Mouse (Mus musculus) brain, embryonic 14.5 days (tissue): Measurements from ENCODE around the gene Arhgap27. TPM values are rescaled to one million over a fixed set of nuclear protein-coding genes. Genes with fewer than 3 reads are reported as not detected.

Experiments
- DNase-seq: peaks from one replicate; pipeline ENCODE4 v3.0.0-alpha.2; 2011; ENCODE audit warnings: low read depth
- CTCF ChIP-seq: fragments of 200-500 bp; IDR thresholded peaks from 2 replicates; pipeline ENCODE4 v1.5.1; 2012; ENCODE audit warnings: inconsistent platforms, mild to moderate bottlenecking, moderate library complexity, borderline replicate concordance; ENCODE audit not compliant: insufficient read depth, insufficient read length; ENCODE audit errors: extremely low read depth
- POLR2A ChIP-seq: fragments of 200-500 bp; IDR thresholded peaks from 2 replicates; pipeline ENCODE4 v1.6.1; 2012; ENCODE audit warnings: mild to moderate bottlenecking, inconsistent platforms, borderline replicate concordance; ENCODE audit not compliant: poor library complexity, insufficient read depth, insufficient read length, severe bottlenecking; ENCODE audit errors: extremely low read depth
- polyA plus RNA-seq: library from polyadenylated mRNA; depleted of rRNA; stranded (reverse); fragments of >200 nt; gene quantifications from 2 replicates; pipeline ENCODE4 v1.2.3, GENCODE M21; 2012

Gene Arhgap27
- polyA plus RNA-seq, 1 experiment, result 7.0 TPM

GRCm38 (mm10) chr11:103402198-103402597 is 38.7 kb upstream of the Arhgap27 start:
- TF ChIP-seq CTCF, result peak; percentile 69
- no peak for TF ChIP-seq POLR2A
- peak; percentile 19 for DNase-seq

- no peak for TF ChIP-seq CTCF
- TF ChIP-seq POLR2A, result no peak
- DNase-seq, result no peak
Measured at GRCm38 (mm10) chr11:103399986-103400385, 36.5 kb upstream of the Arhgap27 start.

GRCm38 (mm10) chr11:103399050-103399449 is 35.6 kb upstream of the Arhgap27 start:
- TF ChIP-seq CTCF (no peak), POLR2A (no peak)
- no peak for DNase-seq

GRCm38 (mm10) chr11:103396682-103397081 is 33.2 kb upstream of the Arhgap27 start:
- DNase-seq, result no peak
- no peak for TF ChIP-seq CTCF
- TF ChIP-seq POLR2A, result no peak

- TF ChIP-seq CTCF (no peak), POLR2A (no peak)
- no peak for DNase-seq
Measured at GRCm38 (mm10) chr11:103396236-103396635, 32.7 kb upstream of the Arhgap27 start.

GRCm38 (mm10) chr11:103394604-103395003 is 31.1 kb upstream of the Arhgap27 start:
- no peak for TF ChIP-seq POLR2A
- TF ChIP-seq CTCF, result no peak
- no peak for DNase-seq

GRCm38 (mm10) chr11:103394025-103394424 is 30.5 kb upstream of the Arhgap27 start:
- no peak for TF ChIP-seq CTCF
- TF ChIP-seq POLR2A, result no peak
- DNase-seq, result no peak

GRCm38 (mm10) chr11:103387870-103388526 is 24.5 kb upstream of the Arhgap27 start:
- no peak for DNase-seq
- TF ChIP-seq POLR2A (no peak), CTCF (no peak)

- TF ChIP-seq POLR2A (no peak), CTCF (no peak)
- DNase-seq, result no peak
Measured at GRCm38 (mm10) chr11:103386827-103387226, 23.3 kb upstream of the Arhgap27 start.

- TF ChIP-seq POLR2A, result no peak
- TF ChIP-seq CTCF, result no peak
- DNase-seq, result no peak
Measured at GRCm38 (mm10) chr11:103381956-103382613, 18.6 kb upstream of the Arhgap27 start.

GRCm38 (mm10) chr11:103381505-103381904 is 18.0 kb upstream of the Arhgap27 start:
- TF ChIP-seq CTCF (no peak), POLR2A (no peak)

GRCm38 (mm10) chr11:103380460-103380859 is 17.0 kb upstream of the Arhgap27 start:
- TF ChIP-seq CTCF, result no peak
- TF ChIP-seq POLR2A, result no peak
- no peak for DNase-seq

More at GRCm38 (mm10) chr11:103381505-103381904, 18.0 kb upstream of the Arhgap27 start:
- no peak for DNase-seq

- TF ChIP-seq CTCF (no peak), POLR2A (no peak)
- DNase-seq, result no peak
Measured at GRCm38 (mm10) chr11:103378341-103378740, 14.8 kb upstream of the Arhgap27 start.

- TF ChIP-seq POLR2A (no peak), CTCF (no peak)
- no peak for DNase-seq
Measured at GRCm38 (mm10) chr11:103375772-103376171, 12.3 kb upstream of the Arhgap27 start.
